Mouse (Mus musculus) embryonic facial prominence, embryonic 14.5 days (tissue): ENCODE measurements around the gene Arf5. TPM values are rescaled to one million over a fixed set of nuclear protein-coding genes. Genes with fewer than 3 reads are reported as not detected.

Experiments used
- ATAC-seq: fragments of 200-750 bp; cut with Nextera tagmentation; 2 replicates; pipeline ENCODE4 v1.8.0; 2017; ENCODE audit warnings: low read depth, moderate number of reproducible peaks, moderate TSS enrichment
- DNase-seq: peaks from one replicate; pipeline ENCODE4 v3.0.0-alpha.2; 2015; ENCODE audit warnings: low spot score
- H3K27ac ChIP-seq: fragments of 300-500 bp; sonication (generic); replicated peaks from 2 replicates; pipeline ENCODE4 v1.5.1; 2014; ENCODE audit warnings: low read depth, mild to moderate bottlenecking, low read length, moderate library complexity
- H3K27me3 ChIP-seq: fragments of 300-500 bp; sonication (generic); replicated peaks from 2 replicates; pipeline ENCODE4 v1.6.1; 2014; ENCODE audit warnings: low read length; ENCODE audit not compliant: control insufficient read depth, insufficient read depth
- H3K36me3 ChIP-seq: fragments of 300-500 bp; sonication (generic); 2 replicates; pipeline ENCODE4 v1.6.1; 2014; ENCODE audit warnings: low read length, mixed read lengths; ENCODE audit not compliant: control insufficient read depth, insufficient read depth
- H3K4me1 ChIP-seq: fragments of 300-500 bp; sonication (generic); 2 replicates; pipeline ENCODE4 v1.6.1; 2014; ENCODE audit warnings: antibody characterized with exemption, low read length; ENCODE audit not compliant: control insufficient read depth, insufficient read depth
- H3K4me2 ChIP-seq: fragments of 300-500 bp; sonication (generic); 2 replicates; pipeline ENCODE4 v1.6.1; 2014; ENCODE audit warnings: low read depth, mild to moderate bottlenecking, low read length, moderate library complexity, mixed read lengths
- H3K4me3 ChIP-seq: fragments of 300-500 bp; sonication (generic); 2 replicates; pipeline ENCODE4 v1.5.1; 2014; ENCODE audit warnings: low read depth, mild to moderate bottlenecking, low read length
- H3K9ac ChIP-seq: fragments of 300-500 bp; sonication (generic); 2 replicates; pipeline ENCODE4 v1.6.1; 2014; ENCODE audit warnings: low read depth, mild to moderate bottlenecking, low read length, moderate library complexity, mixed read lengths
- H3K9me3 ChIP-seq: fragments of 300-500 bp; sonication (generic); 2 replicates; pipeline ENCODE4 v1.6.1; 2016; ENCODE audit warnings: low read length; ENCODE audit not compliant: control insufficient read depth
- WGBS: fragments of 180-500 bp; shearing (Covaris S2); extraction: QIAGEN DNeasy Blood & Tissue Kit; methylation state at CpG from one replicate; pipeline ENCODE4 v1.1.7; 2014; 5-methylcytosine and 5-hydroxymethylcytosine counted together
- polyA plus RNA-seq: library from polyadenylated mRNA; unstranded; fragments of >200 nt; fragmentation: Nextera tagmentation; extraction: Ambion mirVana; gene quantifications from 2 replicates; pipeline ENCODE4 v1.2.1, GENCODE M21; 2014

The Arf5 gene
- polyA plus RNA-seq: 353 and 373 TPM in 2 replicates

DNA sequence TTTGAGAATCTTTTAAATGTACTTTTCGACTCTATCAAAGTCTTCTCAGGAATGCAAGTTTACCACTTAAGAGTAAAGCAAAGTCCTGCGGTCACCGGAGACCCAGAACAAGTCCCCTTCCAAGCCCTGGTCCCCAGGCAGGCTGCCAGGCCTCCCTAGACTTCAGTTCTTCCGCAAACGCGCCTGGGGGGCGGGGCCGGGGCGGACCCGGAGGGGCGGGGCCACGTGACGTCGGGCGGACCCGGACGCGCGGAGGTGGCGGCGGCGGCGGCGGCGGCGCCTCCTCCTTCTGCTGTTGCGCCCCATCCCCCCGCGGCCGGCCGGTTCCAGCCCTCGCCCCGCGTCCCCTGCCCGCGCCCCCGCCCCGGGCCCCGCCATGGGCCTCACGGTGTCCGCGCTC, at the start of gene Arf5:
Gene Arf5, plus strand, starts transcription at position 248 of the 400 bp plus-strand sequence.
- H3K36me3 ChIP-seq: peaks cover 27% of the 10 kb centered on the region
- WGBS: under 1% methylated on average over 18 of the region's 42 CpGs
- ATAC-seq (peak; percentile 72), DNase-seq (peak; percentile 94)
- no peaks in the 10 kb centered on the region for H3K27me3 ChIP-seq
- peak within 1 kb of the TSS; percentile 72 for H3K4me2 ChIP-seq
- peak within 1 kb of the TSS; percentile 98 for H3K9ac ChIP-seq
- no peaks in the 10 kb centered on the region for H3K9me3 ChIP-seq
- H3K27ac ChIP-seq: peak within 1 kb of the TSS; percentile 89
- peaks cover 24% of the 10 kb centered on the region for H3K4me1 ChIP-seq
- peak within 1 kb of the TSS; percentile 92 for H3K4me3 ChIP-seq

DNA sequence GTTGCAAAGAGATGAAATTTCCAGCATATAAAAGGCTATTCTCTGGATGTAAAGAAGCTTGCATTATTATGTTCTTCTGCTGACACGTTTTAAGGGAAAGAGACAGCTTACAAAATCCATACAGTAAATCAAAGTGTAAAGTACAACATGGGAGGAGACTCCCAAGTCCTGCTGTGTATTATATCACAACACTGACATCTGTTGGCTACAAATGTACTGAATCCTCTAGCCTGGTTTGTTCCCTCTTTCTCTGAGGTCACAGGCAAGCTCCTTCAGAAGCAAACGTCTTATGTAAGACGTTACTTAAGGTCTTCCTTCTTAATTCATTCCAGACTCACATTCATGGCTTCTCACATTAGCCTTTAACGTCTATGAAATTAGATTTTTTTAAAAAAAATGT, 41.4 kb upstream of the Arf5 start:
- Histone ChIP-seq H3K9me3 (no peaks in the 10 kb centered on the region), H3K36me3 (no peaks in the 10 kb centered on the region), H3K4me1 (no peaks in the 10 kb centered on the region), H3K9ac (no peak overlapping the region), H3K4me2 (no peak overlapping the region), H3K4me3 (no peak overlapping the region), H3K27me3 (no peaks in the 10 kb centered on the region), H3K27ac (no peak overlapping the region)
- ATAC-seq (no peak), DNase-seq (peak; percentile 31)
- 29% methylated on average over 4 of the region's 4 CpGs for WGBS

DNA sequence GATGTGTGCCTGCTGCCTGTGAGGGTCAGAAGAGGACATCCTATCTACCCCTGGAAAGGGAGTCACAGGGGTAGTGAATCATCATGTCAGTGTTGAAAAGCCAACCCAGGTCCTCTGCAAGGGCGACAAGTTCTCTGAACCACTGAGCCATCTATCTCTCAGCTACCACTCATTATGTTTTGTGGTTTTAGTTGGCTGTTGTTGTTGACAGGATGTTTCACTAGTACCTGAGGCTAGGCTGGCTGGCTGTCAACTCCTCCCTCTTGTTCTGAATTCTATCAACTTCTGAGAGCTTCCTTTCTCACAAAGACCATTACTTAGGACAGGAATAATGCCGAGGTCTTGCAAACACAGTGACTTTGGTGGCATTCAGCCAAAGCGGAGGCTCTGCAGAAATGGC, 38.2 kb upstream of the Arf5 start:
- H3K4me3 ChIP-seq: no peak overlapping the region
- 75% methylated on average over 3 of the region's 3 CpGs for WGBS
- DNase-seq (no peak), ATAC-seq (no peak)
- H3K9me3 ChIP-seq: no peaks in the 10 kb centered on the region
- no peak overlapping the region for H3K4me2 ChIP-seq
- H3K4me1 ChIP-seq: no peaks in the 10 kb centered on the region
- no peaks in the 10 kb centered on the region for H3K36me3 ChIP-seq
- no peaks in the 10 kb centered on the region for H3K27me3 ChIP-seq
- no peak overlapping the region for H3K9ac ChIP-seq
- no peak overlapping the region for H3K27ac ChIP-seq

DNA sequence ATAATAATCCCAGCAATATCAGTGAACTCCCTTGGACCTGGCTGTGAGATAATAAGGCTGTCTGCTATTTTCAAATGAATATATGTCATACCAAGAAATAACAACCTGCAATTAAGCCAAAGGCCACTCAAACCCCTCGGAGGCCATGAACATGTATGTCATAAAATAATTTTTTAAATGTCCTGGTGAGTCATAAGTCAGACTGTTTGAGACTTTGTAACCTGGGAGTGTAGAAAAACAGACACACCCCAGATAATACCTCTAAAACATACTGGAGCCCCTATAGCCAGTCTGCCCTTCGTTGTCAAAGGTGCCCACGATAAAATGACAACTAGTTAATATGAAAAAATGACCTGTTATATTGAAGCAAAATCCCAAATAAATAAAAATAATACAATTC, 34.3 kb upstream of the Arf5 start:
- no peak overlapping the region for H3K27ac ChIP-seq
- no peak overlapping the region for H3K4me3 ChIP-seq
- ATAC-seq (no peak), DNase-seq (no peak)
- no peak overlapping the region for H3K9ac ChIP-seq
- 84% methylated on average over 3 of the region's 3 CpGs for WGBS
- no peaks in the 10 kb centered on the region for H3K36me3 ChIP-seq
- H3K4me2 ChIP-seq: no peak overlapping the region
- H3K4me1 ChIP-seq: no peaks in the 10 kb centered on the region
- H3K27me3 ChIP-seq: no peaks in the 10 kb centered on the region
- H3K9me3 ChIP-seq: no peaks in the 10 kb centered on the region

DNA sequence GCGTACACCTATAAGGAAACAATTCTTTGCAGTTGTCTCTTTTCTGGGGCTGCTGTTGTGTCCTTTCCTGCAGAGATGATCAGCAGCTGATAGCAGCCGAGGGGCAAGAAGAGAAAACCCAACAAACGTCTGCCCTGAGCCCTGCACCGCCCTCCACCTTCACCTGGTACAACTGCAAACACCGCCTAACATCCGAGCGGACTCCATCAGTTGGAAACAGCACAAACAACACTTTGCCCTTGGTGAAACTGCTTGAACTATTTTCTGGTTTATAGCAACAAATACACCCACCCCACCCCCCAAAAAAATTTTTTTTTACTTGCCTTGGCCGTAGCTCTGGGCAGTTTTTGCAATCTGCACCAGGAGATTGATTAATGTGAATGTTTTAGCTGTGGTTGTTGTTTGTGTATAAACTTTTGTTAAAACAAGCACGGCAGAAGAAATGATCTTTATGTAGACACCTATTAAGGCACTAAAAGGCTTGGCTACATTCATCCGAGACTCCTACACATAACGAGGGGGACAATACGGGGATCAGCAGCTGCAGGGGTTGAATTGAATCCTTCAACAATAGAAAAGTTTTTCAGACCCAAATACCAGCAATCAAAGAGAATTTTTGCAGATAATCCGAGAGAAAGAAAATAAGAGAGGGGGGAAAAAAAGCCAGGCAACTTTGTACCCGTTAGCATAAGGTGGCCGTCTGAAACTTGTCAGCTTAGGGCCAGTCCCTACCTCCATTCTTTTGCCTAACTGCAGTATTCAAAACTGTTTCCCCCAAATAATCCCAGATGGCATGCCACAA, 27.1 kb upstream of the Arf5 start:
- no peaks in the 10 kb centered on the region for H3K4me1 ChIP-seq
- H3K36me3 ChIP-seq: no peaks in the 10 kb centered on the region
- peaks cover 39% of the 10 kb centered on the region for H3K27me3 ChIP-seq
- peaks cover 14% of the 10 kb centered on the region; the same call in 1 of the 2 replicates for H3K9me3 ChIP-seq
- peak overlapping the region; percentile 50 for H3K4me3 ChIP-seq
- WGBS: 27% methylated on average over 15 of the region's 15 CpGs
- H3K4me2 ChIP-seq: peak overlapping the region; percentile 90
- H3K27ac ChIP-seq: no peak overlapping the region
- ATAC-seq (no peak), DNase-seq (no peak)
- H3K9ac ChIP-seq: no peak overlapping the region

DNA sequence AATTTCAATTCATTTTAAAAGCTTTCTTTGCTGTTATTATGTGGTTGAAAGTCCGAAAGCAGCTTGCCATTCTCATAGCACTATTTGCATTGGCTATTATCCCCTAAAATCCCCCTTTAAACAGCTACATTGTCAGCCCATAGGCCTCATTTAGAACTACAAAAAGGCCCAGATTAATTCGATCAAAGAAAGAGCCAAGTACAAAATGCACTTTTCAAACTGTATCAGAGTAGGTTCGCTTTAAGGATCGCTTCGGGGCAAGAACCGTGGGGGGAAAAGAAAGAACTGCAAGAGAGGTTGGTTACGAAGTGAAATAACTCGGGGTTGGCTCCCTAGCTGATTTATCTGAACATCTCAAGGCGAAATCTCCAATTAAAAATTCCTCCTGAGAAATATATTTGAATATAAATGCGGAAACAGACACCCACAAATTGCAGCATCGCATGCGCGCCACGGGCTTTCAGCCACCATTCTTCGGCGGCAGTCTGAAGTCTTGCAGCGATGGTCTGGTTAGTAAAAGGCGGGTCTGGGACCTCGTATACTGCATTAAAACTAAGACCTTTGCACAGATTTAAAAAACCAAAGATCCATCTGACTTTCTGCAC, 26.4 kb upstream of the Arf5 start:
- Histone ChIP-seq H3K4me1 (no peaks in the 10 kb centered on the region), H3K27ac (no peak overlapping the region), H3K36me3 (no peaks in the 10 kb centered on the region), H3K9ac (peak overlapping the region; percentile 39), H3K4me2 (peak overlapping the region; percentile 90), H3K27me3 (peaks cover 39% of the 10 kb centered on the region), H3K4me3 (peak overlapping the region; percentile 50), H3K9me3 (peaks cover 14% of the 10 kb centered on the region; the same call in 1 of the 2 replicates)
- DNase-seq (peak; percentile 54), ATAC-seq (no peak)
- WGBS: 3% methylated on average over 19 of the region's 19 CpGs

DNA sequence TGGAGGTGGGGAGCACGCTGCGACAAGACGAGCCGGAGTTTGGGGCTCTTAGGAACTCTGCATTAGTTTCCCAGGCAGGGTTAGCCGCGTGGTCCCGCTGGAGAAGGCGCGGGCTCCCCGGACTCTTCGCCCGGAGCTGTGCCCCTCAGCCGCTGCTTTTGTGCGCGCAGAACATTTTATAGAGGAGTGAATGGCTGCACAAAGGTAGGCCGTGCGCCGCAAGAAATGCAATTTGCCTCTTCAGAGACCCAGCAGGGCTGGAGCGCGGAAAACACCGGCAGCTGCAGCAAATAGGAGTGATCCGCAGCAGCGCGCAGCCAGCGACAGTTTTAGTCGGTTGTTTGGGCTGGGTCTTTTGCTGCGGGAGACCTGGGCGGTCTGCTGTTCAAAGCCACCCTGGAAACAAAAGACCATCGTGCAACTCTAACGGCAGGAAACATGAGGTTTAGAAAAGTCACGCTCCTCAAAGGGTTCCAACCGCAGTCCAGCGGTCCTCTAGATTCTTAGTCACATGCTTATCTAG, 25.6 kb upstream of the Arf5 start, which contains the start of gene Zfp800:
Gene Zfp800, minus strand, starts transcription at position 325 of the 523 bp plus-strand sequence.
- Histone ChIP-seq H3K4me1 (no peaks in the 10 kb centered on the region), H3K4me3 (peak within 1 kb of the TSS; percentile 50), H3K9ac (peak within 1 kb of the TSS; percentile 39), H3K9me3 (peaks cover 14% of the 10 kb centered on the region; the same call in 1 of the 2 replicates), H3K27me3 (peaks cover 39% of the 10 kb centered on the region), H3K27ac (no peak within 1 kb of the TSS), H3K36me3 (no peaks in the 10 kb centered on the region), H3K4me2 (peak within 1 kb of the TSS; percentile 90)
- ATAC-seq (no peak), DNase-seq (peak; percentile 46)
- WGBS: 1% methylated on average over 33 of the region's 33 CpGs

DNA sequence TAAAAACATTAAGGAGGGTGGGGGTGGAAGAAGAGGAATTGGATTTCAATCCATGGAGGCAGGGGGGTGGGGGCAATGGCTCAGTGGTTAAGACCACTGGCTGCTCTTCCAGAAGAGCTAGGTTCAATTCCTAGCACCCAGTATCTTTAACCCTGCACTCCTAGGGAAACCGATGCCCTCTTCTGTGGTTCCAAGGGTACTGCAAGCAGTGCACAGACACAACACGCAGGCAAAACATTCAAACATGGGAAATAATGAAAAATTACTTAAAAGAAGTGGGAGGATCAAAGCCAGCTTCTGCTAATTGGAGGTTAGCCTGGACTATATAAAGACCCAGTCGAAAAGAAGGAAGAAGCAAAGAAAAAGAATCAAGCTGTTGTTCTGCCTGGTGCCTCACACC, 24.6 kb upstream of the Arf5 start:
- DNase-seq: no peak
- H3K27me3 ChIP-seq: peaks cover 39% of the 10 kb centered on the region
- 88% methylated on average over 3 of the region's 3 CpGs for WGBS
- ATAC-seq: no peak
- H3K27ac ChIP-seq: no peak overlapping the region
- no peaks in the 10 kb centered on the region for H3K36me3 ChIP-seq
- no peak overlapping the region for H3K4me2 ChIP-seq
- H3K4me3 ChIP-seq: no peak overlapping the region
- H3K4me1 ChIP-seq: no peaks in the 10 kb centered on the region
- peaks cover 14% of the 10 kb centered on the region; the same call in 1 of the 2 replicates for H3K9me3 ChIP-seq
- no peak overlapping the region for H3K9ac ChIP-seq
